Mouse (Mus musculus) embryo, embryonic 9.5 days (tissue): ENCODE data around the gene 4930469K13Rik.

Source experiments
- DNase-seq: peaks from one replicate; pipeline ENCODE4 v3.0.0-alpha.2; 2017; ENCODE audit errors: extremely low spot score

Gene 4930469K13Rik

DNA sequence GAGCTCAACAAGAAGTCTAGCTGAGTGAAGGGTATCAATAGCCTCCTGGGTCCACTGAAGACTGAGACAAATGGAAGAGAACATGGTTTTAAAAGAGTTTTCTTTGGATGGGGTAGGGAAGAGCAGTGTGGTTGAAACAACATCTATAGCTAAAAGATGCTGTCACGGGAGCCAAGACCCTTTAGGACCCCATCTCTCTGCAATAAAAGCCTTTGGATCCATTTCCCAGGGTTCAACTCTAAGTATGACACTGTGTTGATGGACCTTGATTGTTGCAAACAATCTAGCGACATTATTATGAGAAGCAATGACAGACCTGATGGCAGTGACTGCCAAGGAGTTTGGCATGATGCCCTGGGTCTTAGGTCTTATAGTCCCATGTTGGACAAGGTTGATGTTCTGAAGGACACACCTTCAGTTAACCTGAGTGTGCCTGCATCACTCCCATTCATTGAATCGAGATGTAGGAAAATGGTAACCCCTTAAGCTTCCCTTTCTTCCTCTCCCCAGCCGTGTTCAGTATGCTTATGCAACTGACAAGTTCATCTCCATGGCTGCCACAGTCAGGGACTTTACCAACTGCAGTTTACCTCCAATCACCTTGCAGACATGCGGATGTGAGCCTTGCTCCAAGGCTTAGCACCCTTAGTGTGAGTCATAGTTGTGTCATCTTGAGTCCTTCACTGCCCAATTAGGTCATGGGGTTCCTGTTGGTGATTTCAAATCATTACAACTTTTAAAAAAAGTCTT is 62.3 kb downstream of the 4930469K13Rik start:
- DNase-seq: no peak

DNA sequence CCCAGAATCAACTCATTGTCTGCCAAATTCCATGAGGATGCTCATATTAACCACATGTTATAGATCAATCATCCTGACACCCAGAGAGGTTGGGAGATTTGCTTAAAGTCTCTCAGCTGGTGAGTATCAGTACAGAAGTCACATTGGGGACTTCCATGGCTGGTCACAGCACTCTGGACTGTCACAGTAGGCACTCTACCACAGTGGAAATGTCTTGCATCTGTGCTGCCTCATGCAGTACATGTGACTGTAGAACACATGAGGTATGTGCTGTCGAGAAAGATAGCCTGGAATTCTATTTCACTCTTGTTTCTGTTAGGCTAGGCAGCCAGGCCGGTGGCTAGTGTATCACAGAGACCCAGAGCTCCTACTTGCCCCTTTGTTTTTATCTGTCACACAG is 63.6 kb downstream of the 4930469K13Rik start:
- no peak for DNase-seq

DNA sequence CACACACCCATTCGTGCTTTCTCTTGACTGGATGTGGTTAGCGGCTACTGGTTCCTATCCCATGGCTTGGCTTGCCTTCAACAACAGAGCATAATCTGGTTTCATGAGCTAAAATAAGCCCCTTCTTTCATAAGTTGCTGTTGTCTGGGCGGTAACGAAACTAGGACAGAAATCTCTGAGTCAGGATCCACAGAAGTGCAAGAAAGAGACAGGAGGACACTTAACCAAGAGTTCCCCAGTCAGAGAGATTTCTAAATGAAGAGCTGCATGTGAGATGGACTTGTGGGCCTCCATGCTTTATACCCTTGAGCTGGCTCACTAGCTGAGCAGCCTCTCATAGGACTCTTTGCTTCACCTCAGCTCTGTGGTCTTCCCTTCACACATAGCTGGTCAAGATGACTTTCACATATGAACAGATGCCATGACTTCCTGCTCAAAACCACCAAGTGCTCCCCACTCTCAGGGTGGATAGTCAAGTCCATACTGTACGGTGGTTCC is 64.3 kb downstream of the 4930469K13Rik start:
- no peak for DNase-seq

DNA sequence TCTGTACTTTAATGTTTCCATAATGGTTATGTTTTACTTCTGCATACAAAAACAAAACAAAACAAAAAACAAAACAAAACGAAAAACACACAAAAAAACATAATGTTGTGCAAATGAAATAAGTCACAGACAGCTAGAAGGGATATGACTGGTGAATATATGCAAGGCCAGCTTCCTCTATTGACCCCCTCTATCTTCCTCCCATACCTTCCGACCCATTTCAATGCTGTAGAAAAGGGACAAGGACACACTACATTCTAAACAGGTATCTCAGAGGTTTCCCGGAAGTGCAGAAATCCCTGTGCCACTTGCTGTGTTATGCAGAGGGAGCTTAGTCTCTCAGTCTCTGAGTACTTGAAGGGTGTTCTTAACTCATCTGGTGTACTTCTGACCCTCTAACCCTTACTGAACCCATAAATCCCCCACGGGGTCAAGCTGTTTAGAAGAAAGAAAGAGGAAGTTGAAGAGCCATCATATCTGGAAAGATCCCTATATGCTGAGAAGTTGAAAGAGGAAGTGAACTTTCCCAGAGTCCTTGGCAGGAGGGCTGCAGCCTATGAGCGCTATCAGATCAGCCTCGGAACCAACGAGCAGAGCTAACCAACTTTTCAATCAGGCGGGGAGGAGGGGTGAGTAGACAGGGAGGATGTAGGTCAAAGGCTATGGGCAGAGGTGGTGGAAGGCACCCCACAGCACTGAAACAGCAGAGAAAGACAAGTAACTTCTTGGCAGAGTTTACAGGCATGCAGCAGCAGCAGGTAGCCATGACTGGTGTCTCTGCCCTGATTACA is 67.1 kb downstream of the 4930469K13Rik start:
- DNase-seq: no peak

DNA sequence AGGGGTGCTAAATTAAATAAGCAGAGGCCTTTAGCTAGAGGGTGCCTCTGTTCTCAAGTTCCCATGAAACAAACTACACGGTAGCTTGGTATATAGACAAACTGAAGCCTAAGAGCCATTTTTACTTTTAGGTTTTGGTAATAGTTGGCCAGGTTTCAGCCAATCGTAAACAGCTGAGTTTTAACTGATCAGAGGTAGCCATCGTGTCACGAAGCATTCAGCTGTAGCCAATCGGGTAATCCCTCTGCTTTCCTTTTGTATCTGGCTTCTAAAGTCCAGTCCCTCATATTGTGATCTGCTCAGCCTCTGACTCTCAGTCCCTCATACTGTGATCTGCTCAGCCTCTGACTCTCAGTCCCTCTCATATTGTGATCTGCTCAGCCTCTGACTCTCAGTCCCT is 68.7 kb downstream of the 4930469K13Rik start:
- no peak for DNase-seq

DNA sequence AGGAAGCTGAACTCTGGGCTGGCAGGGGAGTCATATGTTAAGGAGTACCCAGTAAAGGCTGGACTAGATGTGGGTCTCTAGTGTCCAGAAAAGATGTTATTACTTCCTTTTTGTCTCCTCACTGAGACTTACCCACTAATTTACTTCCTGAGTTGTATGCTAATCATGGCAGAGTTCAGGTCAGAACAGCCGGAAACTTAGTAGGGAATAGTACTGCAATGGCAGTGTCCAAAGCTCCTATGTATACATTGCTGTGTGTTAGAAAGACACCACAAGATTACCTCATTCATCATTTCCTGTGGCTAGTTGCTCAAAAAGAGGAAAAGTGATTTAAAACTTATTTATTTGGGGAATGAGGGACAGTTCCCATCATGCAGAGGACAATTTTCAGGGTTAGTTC is 73.3 kb downstream of the 4930469K13Rik start:
- DNase-seq: no peak

DNA sequence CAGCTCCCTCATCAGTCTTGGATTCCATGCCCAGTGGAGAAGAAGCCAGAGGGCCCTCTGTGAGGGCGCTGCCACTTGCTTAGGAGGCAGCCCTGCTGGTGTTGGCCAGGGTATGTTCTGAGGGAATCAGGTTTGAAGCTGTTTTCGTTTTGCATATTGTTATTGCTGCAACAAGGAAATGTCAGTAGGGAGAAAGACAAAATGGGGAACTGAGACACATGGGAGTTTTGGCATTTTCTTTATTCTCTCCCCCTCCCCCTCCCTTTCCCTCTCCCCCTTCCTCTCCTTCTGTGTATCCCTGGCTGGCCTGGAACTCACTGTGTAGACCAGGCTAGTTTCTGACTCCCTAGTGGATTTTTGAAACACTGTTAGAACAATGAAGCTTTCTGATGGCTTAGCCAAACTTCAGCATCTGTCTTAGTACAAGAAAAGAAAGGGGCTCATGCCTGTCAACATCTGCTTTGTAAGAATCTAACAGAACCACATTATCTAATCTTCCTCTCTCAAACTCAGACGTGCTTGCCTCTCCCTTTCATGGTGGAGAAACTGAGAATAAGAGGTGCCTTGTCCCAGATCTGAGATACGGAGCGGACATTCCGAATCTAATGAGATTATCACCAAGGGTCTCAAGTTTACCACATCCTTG is 86.2 kb downstream of the 4930469K13Rik start:
- DNase-seq: no peak

DNA sequence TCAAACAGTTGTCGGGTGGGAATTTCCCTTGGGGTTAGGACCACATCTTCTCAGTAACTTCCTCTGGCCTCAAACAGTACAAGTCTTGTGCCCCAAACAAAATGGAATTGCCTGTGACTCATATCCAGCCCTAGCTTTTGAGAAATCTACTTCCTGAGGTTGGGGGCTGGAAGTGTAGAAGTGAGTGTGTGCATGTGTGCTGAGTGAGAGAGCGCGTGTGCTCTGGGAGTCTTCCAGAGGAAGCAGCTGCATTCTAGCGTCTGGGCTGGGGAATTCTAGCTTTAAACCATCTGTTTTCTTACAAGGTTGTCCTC is 87.5 kb downstream of the 4930469K13Rik start:
- DNase-seq: no peak

DNA sequence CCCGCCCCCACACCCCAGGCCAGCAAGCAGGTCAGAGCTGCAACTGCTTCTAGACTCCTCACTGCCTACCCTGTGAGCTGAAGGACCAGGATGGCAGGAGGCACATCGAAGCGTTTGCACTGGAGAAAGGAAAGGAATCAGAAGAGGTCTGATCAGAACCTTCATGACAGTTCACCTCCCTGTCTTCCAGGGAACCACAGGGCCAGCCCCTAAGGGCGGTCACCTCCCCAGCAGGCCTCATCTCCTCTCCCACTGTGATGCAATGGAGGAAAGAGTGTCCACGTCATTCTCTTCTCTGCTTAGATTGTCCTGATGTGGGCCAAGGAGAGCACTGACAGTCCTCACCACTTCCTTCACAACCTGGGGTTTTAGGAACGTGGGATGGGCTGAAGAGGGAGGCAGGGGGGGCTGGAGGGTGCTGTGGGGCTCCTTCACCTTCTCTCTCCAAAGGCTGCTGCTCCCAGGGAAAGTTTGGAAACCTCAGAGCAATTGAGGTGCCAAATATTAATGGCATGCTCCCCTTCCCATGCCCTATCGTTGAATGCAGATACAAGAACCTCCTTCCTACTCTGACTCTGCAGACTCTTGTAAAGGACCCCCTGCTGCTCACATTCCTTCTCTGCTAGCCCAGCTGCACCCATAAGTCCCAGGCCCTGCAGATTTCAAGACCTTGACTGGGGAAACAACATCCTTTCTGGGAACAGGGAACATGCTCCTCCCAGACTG is 88.1 kb downstream of the 4930469K13Rik start:
- no peak for DNase-seq

DNA sequence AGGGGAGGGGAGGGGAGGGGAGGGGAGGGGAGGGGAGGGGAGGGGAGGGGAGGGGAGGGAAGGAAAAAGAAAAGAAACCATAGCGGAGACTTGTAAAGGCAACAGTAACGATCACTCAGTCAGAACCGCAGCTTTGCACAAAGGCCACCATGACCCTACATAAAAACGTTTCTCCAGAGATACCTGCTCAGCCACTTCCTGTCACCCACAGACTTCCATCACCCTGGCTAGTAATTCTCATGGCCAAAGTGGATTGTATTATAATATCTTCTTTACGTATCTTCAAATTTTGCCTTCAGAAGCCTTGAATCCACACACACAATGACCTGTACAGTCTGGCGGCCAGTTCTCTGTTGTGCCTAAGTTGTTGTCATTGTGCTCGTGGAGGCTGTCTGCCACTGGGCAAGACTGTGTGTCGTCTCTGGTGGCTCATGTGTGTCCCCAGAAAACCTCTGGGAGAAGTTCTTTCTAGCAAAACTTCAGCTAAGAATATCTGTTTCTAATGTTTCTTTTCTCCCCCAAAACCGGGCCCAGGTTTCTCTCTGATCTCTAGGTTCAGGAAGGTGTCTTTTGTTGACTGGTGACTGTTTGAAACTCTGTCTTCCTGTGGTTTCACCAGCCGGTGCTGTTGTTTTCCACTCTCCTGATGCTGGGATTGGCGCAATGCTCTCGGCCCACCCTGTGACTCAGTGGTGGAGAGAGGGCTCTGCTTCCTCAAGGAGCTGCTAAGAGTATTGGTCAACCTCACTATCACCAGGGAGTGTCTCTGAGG is 88.9 kb downstream of the 4930469K13Rik start:
- DNase-seq: no peak

DNA sequence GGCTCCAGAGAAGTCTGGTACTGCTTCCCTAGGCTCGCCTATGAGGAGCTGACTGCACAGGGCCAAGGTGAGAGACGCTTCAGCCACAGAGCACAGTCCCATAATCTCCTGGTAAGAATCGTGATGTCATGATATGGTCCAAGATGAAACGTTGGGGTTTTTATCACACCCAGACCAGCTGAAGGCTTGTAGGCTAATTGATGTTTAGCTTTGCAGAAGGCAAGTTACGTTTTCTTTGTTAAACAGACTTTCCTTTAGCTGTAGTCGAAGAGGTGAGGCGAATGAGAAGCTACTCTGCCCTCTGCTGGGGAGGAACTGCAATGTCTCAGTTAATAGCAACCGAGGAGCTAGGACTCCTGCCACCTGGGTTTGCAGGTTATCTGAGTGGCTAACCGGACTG is 89.7 kb downstream of the 4930469K13Rik start:
- DNase-seq: peak; percentile 49

DNA sequence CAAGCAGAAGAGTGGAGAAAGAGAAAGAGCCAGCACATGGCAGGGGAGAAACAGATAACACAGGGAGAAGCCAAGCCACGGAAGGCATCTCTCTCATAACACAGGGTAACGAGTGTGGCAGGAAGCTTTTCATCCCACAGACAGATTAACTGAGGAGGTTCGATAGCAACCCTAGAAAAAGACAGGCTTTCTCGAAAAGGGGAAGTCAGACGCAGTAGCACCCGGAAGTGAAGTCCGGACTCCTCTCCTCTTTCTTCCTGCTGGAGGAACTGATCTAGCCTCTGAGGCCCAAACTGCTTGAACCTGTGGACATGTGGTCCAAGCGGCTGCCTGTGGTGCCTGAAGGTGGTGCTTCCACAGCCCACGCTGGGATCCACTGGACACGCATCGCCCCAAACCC is 90.1 kb downstream of the 4930469K13Rik start:
- no peak for DNase-seq

DNA sequence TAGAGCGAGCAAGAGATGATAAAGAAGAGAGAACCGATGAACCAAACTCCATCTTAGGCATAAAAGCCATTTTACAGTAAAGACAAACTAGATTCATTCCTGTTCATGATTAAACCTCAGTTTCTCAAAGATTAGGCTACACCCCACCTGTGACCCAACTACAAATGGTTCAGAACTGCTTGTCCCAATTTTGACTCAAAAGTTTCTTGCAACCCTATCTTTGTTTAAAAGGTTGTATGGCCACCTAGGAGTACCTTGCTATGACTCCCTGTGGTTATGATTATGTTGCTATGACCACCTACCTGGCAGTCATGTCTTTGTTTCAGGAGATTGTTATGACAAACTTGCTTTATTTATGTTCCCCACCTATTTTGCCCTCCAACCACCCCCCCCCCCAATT is 90.7 kb downstream of the 4930469K13Rik start:
- DNase-seq: no peak

DNA sequence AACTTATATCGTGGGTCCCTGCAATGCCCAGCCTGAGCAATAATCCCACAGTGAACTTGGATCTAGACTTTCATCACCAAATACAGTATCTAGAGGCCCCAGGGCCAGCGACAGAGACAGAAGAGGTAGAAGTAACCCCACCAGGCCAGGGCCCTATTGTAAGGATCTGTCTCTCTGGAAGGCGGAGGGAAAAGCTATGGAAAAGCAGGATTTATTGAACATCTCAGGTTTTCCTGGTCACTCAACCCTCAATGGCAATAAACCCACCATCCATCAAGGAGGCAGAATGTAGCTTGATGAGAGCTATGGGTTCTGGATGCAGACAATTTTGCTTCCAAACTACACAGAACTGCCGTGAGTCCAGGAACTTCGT is 95.8 kb downstream of the 4930469K13Rik start:
- no peak for DNase-seq

DNA sequence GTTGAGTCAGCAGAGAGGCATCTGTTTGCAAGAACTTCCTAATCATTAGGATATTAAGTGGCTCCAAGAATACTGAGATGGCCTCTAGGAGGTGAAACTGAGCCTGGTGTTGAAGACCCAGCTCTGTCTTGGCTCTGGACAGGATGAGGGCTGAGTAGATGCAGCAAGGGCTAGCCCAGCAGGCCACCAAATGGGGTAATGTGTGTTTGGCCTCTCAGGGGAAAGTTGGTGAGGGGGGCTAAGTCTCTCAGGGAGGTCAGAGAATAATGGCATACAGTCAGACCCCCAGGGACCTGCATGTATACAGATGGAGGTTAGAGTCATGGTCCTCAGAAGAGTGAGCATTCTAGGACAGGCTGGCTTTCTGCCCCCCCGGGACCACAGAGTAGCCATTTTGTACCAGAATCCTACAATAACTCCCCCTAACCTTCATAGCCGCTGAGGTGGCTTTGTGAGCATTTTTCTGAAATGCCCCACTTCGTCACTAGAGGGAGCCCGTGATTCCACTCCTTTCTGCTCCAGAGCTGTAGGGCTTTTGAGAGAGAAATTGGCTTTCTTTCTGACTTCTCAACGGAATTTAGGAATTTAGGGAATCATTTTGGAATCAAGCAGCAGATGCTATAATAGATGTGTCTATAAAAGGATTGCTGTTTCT is 96.3 kb downstream of the 4930469K13Rik start:
- peak; percentile 49 for DNase-seq

DNA sequence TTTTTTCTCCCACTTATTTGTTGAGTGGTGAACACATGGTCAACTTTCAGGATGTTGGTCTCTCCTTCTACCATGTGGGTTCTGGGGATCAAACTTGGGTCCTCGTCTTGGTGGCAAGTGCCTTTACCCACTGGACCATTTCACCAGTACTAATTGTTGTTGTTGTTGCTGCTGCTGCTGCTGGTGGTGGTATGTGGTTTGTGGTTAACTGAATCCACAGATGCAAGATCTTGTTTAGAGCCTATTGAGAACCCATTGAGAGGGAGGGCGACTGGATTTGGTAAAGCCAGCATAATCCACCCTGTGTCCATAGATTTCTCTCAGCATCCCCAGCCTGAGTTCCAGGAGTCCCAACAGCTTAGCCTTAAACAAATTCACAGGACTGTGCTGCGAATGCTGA is 97.9 kb downstream of the 4930469K13Rik start:
- DNase-seq: no peak

DNA sequence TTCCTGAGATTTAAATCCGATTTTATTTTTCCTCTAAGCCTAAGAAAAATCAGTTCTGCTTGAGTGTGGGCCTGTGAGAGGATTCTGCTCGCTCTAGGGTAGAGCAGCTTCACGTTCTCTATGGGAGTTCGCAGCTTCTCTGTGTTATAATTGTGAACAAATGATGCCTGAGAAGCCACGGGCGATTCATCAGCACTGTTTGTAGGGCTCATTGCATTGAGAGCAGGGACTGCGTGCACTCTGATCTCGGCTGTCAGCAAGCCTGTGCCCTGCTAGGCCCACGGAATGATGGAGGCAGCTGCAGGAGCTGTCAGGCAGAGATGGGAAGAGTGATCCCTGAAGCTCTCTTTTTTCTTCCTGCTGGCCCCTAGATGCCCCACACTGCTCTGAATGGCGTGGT is 100.1 kb downstream of the 4930469K13Rik start:
- DNase-seq: no peak

DNA sequence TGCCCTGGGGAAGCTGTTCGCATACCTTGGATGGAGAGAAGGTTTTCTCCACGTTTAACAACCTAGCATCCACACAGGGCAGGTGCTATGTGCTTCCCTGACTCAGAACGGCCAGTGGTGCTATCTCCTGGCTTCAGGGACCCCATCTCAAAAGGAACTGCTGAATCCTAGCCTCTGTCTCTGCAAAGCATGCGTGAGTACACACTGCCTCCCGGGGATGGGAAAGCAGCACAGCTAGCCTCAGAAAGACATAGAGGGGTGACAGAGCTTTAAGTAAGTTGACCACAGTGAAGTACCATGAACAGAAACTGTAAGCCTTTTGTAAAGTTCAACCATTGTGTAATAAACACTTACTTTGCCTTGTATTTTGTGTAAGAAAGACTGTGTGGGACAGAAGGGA is 104.9 kb downstream of the 4930469K13Rik start:
- DNase-seq: no peak

DNA sequence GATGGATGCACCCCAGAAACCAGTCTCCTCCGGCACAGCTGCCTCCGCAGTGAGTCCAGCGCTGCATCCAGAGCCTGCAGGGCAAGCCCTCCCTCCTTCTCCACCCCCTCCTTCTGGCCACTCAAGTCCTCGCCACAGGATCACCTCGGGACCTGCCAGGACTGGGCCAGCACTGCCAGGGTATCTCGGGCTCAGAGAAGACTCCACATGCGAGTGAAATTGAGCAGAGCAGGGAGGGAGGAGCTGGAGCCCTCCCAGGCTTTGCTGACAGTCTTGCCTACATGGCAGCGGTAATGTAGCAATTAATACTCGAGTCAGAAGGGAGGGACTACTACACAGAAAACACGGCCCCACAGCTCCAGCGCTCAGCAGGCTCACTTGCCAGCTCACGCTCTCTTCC is 105.4 kb downstream of the 4930469K13Rik start, which contains the start of gene Kcnip1:
TSS of gene Kcnip1 (minus strand) at position 215 of the 400 bp plus-strand sequence.
- no peak for DNase-seq

DNA sequence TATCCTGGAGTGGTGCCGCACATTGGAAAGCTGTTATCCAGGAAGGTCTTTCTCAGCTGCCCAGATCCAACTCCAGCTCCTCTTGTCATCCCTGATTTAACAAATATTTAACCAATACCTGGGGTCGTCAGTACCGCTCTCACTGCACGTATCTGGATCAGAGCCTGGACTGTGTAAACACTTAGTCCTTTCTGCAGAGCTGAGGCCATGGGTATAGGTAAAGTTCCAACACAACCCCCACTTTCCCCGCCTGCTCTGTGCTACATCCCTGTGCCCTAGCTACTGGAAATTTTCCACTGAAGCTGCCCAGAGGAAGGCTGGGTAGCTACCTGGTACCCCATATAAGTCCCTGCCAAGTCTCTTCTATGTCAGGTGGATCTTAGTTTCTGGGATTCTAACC is 108.4 kb downstream of the 4930469K13Rik start:
- DNase-seq: no peak

DNA sequence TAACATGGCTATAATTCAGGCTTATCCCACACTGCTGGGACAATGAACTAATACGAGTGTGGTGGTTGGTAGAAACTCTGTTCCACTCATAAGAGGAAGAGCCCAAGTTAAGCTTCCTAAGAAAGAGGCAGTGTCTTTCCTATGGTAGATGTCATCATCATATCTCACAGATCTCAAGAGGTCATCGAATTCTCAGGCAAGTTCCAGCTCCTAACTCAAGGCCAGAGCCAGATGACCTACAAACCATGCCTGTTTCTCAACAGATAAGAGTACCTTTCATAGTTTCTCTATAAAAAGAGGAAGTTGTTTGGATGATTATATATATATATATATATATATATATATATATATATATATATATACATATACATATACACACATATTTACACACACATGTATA is 111.8 kb downstream of the 4930469K13Rik start:
- no peak for DNase-seq
